Mouse (Mus musculus) intestine, embryonic 15.5 days (tissue): Measurements from ENCODE around the gene Iqgap2. TPM values are rescaled to one million over a fixed set of nuclear protein-coding genes. Genes with fewer than 3 reads are reported as not detected.

Experiments used
- ATAC-seq: fragments of 200-750 bp; cut with Nextera tagmentation; 2 replicates; pipeline ENCODE4 v1.8.0; 2017; ENCODE audit warnings: moderate TSS enrichment, moderate library complexity
- H3K27ac ChIP-seq: fragments of 300-500 bp; sonication (generic); 2 replicates; pipeline ENCODE4 v1.5.1; 2015; ENCODE audit warnings: mild to moderate bottlenecking, inconsistent platforms
- H3K27me3 ChIP-seq: fragments of 300-500 bp; sonication (generic); replicated peaks from 2 replicates; pipeline ENCODE4 v1.6.1; 2015; ENCODE audit warnings: inconsistent platforms
- H3K36me3 ChIP-seq: fragments of 300-500 bp; sonication (generic); 2 replicates; pipeline ENCODE4 v1.6.1; 2015; ENCODE audit warnings: inconsistent platforms
- H3K4me1 ChIP-seq: fragments of 300-500 bp; sonication (generic); replicated peaks from 2 replicates; pipeline ENCODE4 v1.6.1; 2015; ENCODE audit warnings: inconsistent platforms
- H3K4me2 ChIP-seq: fragments of 300-500 bp; sonication (generic); replicated peaks from 2 replicates; pipeline ENCODE4 v1.6.1; 2015; ENCODE audit warnings: mild to moderate bottlenecking, inconsistent platforms
- H3K4me3 ChIP-seq: fragments of 300-500 bp; sonication (generic); replicated peaks from 2 replicates; pipeline ENCODE4 v1.5.1; 2015; ENCODE audit warnings: inconsistent platforms
- H3K9ac ChIP-seq: fragments of 300-500 bp; sonication (generic); 2 replicates; pipeline ENCODE4 v1.6.1; 2015; ENCODE audit warnings: inconsistent platforms
- H3K9me3 ChIP-seq: fragments of 300-500 bp; sonication (generic); 2 replicates; pipeline ENCODE4 v1.6.1; 2016; ENCODE audit warnings: inconsistent platforms
- WGBS: fragments of 180-500 bp; shearing (Covaris S2); methylation state at CpG from one replicate; pipeline ENCODE4 v1.1.7; 2015; 5-methylcytosine and 5-hydroxymethylcytosine counted together
- polyA plus RNA-seq: library from polyadenylated mRNA; unstranded; fragments of >200 nt; fragmentation: Nextera tagmentation; extraction: Ambion mirVana; gene quantifications from 2 replicates; pipeline ENCODE4 v1.2.1, GENCODE M21; 2015

Gene Iqgap2
- polyA plus RNA-seq = 27.3 and 28.6 TPM in 2 replicates

DNA sequence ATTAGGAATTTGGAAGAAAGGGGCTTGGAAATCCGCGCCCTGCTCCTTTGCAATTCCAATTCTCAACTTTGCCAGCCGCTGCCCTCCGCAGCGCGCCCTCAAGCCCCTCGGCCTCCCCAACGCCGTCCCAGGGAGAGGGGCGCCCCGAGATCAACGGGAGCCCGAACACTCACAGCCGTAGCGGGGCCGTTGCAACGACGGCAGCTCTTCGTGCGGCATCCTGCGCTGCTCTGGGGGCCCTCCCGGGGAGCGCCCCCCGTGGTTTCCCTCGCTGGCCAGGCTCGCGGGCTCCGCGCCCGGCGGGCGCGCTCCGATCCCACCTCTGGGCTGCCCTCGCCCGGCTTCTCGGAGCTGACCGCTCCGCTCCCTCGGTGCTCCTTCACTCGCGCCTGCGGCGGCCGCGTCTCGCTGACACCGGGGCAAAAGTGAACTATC, at the start of gene Iqgap2:
Iqgap2 (minus strand) TSS at position 432 of the 435 bp plus-strand sequence.
- Histone ChIP-seq H3K9me3 (no peaks in the 10 kb centered on the region), H3K4me1 (peaks cover 12% of the 10 kb centered on the region; the same call in 1 of the 2 replicates), H3K27ac (peak within 1 kb of the TSS; percentile 81), H3K36me3 (no peaks in the 10 kb centered on the region), H3K9ac (peak within 1 kb of the TSS; percentile 83), H3K4me3 (peak within 1 kb of the TSS; percentile 80), H3K4me2 (peak within 1 kb of the TSS; percentile 95), H3K27me3 (no peaks in the 10 kb centered on the region)
- under 1% methylated on average over 48 of the region's 48 CpGs for WGBS
- peak; percentile 79 for ATAC-seq

DNA sequence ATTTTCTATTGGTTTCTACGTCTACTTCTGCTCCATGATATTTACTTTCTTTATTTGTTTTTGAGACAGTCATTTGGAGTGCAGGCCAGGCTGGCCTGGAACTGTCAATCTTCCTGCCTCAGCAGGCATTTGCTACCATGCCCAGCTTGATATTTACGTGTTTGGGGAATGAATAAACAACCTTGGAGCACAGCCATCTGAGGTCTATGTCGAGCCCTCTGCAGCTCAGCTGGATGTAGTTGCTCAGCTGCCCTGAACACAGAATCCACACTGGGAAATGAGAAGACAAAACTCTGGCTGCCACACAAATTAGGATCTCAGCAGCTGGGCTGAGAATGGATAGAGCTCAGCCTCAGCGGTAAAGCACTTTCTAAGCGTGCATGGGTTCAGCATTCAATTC, 49.1 kb upstream of the Iqgap2 start:
- WGBS = 60% methylated on average over 5 of the region's 5 CpGs
- H3K4me2 ChIP-seq = no peak overlapping the region
- no peak overlapping the region for H3K9ac ChIP-seq

DNA sequence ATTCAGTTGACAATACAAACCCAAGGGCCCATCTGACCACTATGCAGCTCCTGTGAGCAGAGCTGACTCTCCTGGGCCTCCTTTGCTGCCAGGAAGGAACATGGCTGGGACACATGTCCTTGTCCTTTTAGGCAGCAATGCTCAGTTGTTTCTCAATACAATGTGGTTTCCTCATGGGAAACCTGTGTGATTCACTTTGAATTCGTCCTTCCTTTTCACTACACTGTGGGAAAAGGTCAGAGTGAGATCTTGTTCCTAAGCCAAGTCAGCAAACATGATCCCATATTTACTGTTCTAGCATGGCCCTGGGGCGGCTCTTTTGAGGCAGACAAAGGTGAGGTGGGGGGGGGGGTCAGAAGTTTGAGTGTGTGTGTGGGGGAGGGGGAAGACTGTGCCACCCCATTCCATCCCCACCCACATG, 32.5 kb upstream of the Iqgap2 start:
- no peak for ATAC-seq
- no peak overlapping the region for H3K9ac ChIP-seq
- no peak overlapping the region for H3K27ac ChIP-seq
- H3K36me3 ChIP-seq = no peaks in the 10 kb centered on the region
- no peaks in the 10 kb centered on the region for H3K27me3 ChIP-seq
- H3K4me3 ChIP-seq = no peak overlapping the region
- H3K9me3 ChIP-seq = no peaks in the 10 kb centered on the region
- no peak overlapping the region for H3K4me2 ChIP-seq
- 61% methylated on average over 2 of the region's 2 CpGs for WGBS
- no peaks in the 10 kb centered on the region for H3K4me1 ChIP-seq

More for the DNA sequence above, 49.1 kb upstream of the Iqgap2 start:
- H3K36me3 ChIP-seq = no peaks in the 10 kb centered on the region
- no peaks in the 10 kb centered on the region for H3K4me1 ChIP-seq
- no peak overlapping the region for H3K27ac ChIP-seq
- no peak for ATAC-seq
- no peaks in the 10 kb centered on the region for H3K27me3 ChIP-seq
- no peak overlapping the region for H3K4me3 ChIP-seq
- no peaks in the 10 kb centered on the region for H3K9me3 ChIP-seq

DNA sequence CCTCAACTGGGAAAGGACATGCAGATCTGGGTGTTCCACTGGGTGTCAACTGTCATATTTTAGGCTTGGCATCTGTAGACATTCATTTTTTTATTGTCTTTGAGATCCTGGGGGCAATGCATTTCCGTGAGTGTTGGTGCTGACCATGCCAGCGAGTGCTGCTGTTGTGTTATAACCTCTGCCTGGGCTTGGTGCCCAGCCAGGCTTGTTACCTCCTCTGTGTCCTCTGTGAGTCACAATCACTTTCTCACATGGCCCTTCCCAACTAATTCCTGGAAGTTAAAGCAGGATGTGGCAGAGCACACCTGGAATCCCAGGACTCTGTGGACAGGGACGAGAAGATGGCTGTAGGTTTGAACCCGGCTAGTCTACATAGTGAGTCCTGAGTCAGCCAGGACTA, 30.9 kb upstream of the Iqgap2 start:
- ATAC-seq = no peak
- no peaks in the 10 kb centered on the region for H3K36me3 ChIP-seq
- no peak overlapping the region for H3K4me3 ChIP-seq
- no peaks in the 10 kb centered on the region for H3K4me1 ChIP-seq
- no peak overlapping the region for H3K9ac ChIP-seq
- WGBS = 97% methylated on average over 4 of the region's 4 CpGs
- no peak overlapping the region for H3K4me2 ChIP-seq
- no peak overlapping the region for H3K27ac ChIP-seq
- no peaks in the 10 kb centered on the region for H3K9me3 ChIP-seq
- no peaks in the 10 kb centered on the region for H3K27me3 ChIP-seq

DNA sequence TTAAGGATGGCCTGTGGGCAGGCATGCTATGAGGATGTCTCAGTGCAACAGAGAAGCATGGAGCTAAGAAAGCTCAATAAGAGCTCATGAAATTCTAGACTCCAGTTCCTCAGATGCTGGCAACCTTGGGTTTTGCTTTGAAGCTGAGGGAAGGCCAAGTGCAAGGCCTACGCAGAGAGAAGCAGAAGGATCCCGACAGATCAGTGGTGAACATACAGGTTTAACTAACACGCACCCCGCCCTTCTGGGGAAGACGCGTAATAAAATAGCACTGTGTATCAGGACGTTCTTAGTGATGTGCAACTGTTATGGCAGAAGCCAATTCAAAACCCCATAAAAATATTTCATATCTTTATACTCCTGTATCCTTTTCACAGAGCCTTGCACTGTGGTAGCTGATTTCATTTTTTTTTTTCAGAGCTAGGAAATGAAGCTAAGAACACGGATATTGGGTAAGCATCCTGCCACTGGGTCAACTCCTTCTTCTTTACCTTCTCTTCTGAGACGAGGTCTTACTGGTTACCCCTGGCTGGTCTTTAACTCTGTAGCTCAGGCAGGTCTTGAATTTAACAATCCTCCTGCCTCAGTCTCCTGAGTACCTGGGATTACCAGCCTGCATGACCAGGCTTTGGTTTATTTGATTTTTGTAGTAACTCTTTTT, 27.0 kb upstream of the Iqgap2 start:
- ATAC-seq = no peak

DNA sequence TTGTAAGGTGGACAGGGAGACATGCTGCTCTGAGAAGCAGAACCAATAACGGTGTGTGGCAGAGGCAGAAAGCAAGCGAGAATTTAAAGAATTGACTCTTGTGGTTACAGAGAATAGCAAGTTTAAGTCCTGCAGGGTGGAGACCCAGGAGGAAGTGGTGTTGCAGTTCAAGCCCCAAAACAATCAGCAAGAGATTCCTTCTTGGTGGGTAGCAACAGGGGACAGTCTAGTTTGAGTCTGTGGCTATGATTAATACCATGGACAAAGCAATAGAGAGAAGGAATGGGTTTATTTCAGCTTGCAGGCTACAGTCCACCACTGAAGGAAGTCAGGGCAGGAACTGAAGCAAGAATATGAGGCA, 21.3 kb upstream of the Iqgap2 start:
- Histone ChIP-seq H3K27me3 (no peaks in the 10 kb centered on the region), H3K4me3 (no peak overlapping the region), H3K9me3 (no peaks in the 10 kb centered on the region), H3K4me1 (no peaks in the 10 kb centered on the region), H3K36me3 (no peaks in the 10 kb centered on the region), H3K27ac (no peak overlapping the region), H3K9ac (no peak overlapping the region), H3K4me2 (no peak overlapping the region)
- ATAC-seq = no peak
- 80% methylated on average over 2 of the region's 2 CpGs for WGBS

More for the DNA sequence above, 27.0 kb upstream of the Iqgap2 start:
- Histone ChIP-seq H3K27me3 (no peaks in the 10 kb centered on the region), H3K36me3 (no peaks in the 10 kb centered on the region), H3K4me3 (no peak overlapping the region), H3K4me2 (no peak overlapping the region), H3K27ac (no peak overlapping the region), H3K9me3 (no peaks in the 10 kb centered on the region), H3K4me1 (no peaks in the 10 kb centered on the region), H3K9ac (no peak overlapping the region)
- 86% methylated on average over 9 of the region's 9 CpGs for WGBS

DNA sequence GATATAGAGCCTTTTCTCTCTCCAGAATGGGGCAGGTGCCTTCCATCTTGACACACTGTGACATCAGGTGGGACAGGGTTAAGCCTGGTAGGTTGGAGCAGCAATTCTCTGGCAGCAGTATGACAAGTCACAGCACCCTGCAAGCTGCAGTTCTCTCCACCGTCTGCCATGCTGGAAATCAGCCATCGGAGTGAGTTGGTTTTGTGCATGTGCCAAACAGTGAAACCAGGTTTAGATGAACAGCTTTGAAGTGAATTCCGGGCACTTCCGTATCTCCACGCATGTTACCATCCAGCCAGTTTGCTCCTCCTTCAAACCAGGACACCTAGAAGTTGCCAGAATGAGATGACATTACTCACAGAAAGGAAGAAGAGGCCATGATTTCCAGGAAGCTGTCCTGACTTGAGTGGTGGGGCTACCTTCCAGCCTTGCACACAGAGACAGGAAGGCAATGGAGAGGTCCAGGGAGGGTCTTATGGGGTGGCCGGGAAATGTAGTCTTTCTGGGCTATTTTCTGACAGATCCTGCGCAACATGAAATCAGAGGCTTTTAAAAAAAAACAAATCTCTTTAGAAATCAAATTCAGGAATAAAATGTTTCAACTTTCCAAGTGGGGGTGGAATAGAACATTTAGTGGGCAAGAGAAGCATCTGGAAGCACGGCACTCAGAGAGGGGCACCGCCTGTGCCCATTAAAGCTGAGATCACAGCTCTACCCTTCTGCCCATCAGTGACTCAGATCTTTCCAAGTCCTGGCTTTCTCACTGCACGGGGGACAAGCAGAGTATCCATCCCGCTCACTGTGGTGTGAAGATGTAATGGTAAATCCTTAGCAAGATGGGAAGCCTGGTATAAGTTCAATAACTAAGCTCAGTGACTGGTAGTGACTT, 20.7 kb upstream of the Iqgap2 start:
- no peak overlapping the region for H3K9ac ChIP-seq
- H3K9me3 ChIP-seq = no peaks in the 10 kb centered on the region
- no peak overlapping the region for H3K4me2 ChIP-seq
- H3K27ac ChIP-seq = no peak overlapping the region
- H3K4me1 ChIP-seq = no peaks in the 10 kb centered on the region
- no peak overlapping the region for H3K4me3 ChIP-seq
- no peak for ATAC-seq
- H3K27me3 ChIP-seq = no peaks in the 10 kb centered on the region
- no peaks in the 10 kb centered on the region for H3K36me3 ChIP-seq
- WGBS = 80% methylated on average over 11 of the region's 11 CpGs

DNA sequence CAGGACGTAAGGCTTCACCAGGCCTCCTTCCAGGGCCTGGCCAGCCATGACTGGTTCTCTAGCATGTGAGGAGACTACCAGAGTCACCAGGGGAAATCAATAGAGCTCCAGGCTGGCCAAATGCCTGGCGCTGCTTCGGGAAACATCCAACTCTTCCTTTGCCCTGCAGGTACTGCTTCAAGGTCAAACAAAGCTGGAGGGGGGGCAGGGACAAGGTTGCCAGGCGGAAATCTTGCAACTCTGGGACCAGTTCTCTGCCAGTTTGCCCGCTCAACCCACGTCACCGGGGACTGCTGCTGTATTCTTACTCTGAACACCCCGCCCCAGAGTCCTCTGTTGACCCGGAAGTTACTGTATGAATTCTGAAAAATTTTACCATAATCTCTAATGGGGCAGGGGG, 18.5 kb upstream of the Iqgap2 start:
- Histone ChIP-seq H3K27me3 (no peaks in the 10 kb centered on the region), H3K9me3 (no peaks in the 10 kb centered on the region), H3K4me3 (no peak overlapping the region), H3K9ac (no peak overlapping the region), H3K4me1 (no peaks in the 10 kb centered on the region), H3K36me3 (no peaks in the 10 kb centered on the region), H3K27ac (no peak overlapping the region), H3K4me2 (no peak overlapping the region)
- 70% methylated on average over 9 of the region's 9 CpGs for WGBS
- ATAC-seq = no peak

DNA sequence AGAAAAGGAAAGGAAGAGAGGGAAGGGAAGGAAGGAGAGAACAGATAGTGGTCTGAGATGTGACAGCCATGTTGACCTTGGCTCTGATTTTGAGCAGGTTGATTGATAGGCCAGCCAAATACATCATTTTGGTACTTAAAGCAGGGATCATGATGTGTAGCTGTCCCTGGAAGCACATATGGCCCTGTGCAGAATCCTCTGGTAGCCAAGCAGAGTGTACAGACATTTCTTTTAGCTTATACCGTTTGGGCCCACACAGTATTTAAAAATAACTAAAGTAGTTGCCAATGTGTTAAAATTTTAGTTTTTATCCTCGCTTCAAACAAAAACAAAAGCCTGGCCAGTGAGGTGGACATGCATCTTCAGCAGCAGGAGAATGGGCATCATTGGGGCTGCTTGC, 17.5 kb upstream of the Iqgap2 start:
- H3K27ac ChIP-seq = no peak overlapping the region
- H3K4me3 ChIP-seq = no peak overlapping the region
- ATAC-seq = no peak
- H3K27me3 ChIP-seq = no peaks in the 10 kb centered on the region
- H3K9ac ChIP-seq = no peak overlapping the region
- H3K36me3 ChIP-seq = no peaks in the 10 kb centered on the region
- WGBS = 76% methylated on average over 2 of the region's 2 CpGs
- H3K9me3 ChIP-seq = no peaks in the 10 kb centered on the region
- H3K4me1 ChIP-seq = no peaks in the 10 kb centered on the region
- no peak overlapping the region for H3K4me2 ChIP-seq

DNA sequence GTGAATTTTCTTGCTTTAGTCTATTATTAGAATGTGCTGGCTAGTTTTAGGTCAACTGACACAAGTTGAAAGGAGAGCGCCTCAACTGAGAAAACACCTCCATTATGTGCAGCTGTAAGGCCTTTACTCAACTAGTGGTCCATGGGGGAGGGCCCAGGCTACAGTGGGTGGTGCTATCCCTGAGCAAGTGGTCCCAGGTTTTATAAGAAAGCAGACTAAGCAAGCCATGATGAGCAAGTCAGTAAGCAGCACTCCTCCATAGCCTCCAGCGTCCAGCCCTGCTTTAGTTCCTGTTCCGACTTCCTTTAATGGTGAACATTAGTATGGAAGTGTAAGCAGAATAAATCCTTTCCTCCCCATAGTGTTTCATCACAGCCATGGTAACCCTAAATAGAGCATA, 11.0 kb upstream of the Iqgap2 start:
- no peak overlapping the region for H3K27ac ChIP-seq
- WGBS = 93% methylated on average over 3 of the region's 3 CpGs

DNA sequence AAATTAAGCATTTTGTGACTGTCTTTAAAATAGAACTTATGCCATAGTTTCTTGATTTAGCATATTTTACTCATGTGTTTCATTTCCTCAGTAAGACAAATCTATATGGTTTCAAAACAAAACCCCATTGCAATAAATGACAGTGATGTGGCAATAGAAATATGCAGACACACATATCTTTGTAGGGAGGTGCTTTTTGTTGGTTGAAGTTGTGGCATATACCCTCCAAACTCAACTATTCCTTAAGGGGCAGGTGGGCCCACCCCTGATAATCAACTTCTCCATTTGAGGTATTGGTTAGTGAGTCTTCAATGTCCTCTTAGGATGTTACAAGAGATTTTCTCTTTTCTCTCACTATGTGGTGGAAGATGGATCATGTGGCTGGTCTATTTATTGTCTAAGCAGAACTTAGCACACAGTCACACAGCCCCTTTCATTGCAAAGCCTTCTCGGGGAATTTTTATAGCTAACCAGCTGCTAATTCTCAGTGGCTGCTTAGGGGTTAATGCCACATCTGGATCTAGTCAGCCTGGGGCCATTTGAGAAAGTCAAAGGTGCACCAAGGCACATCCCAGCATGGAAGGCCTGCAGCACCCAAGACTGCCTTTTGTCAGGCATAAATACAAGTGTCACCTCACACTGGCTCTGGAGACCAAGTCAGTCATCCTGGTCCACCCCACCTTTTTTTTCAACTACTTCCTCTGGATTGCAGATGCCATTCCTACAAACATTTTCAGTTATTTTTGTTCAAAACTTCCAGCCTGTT, 8.3 kb upstream of the Iqgap2 start:
- WGBS = 51% methylated on average over 1 of the region's 1 CpGs
- no peak overlapping the region for H3K4me2 ChIP-seq
- no peak overlapping the region for H3K4me3 ChIP-seq
- no peak for ATAC-seq
- H3K27ac ChIP-seq = no peak overlapping the region
- H3K9ac ChIP-seq = no peak overlapping the region
- no peaks in the 10 kb centered on the region for H3K36me3 ChIP-seq
- H3K27me3 ChIP-seq = no peaks in the 10 kb centered on the region
- H3K4me1 ChIP-seq = no peaks in the 10 kb centered on the region
- H3K9me3 ChIP-seq = no peaks in the 10 kb centered on the region

More for the DNA sequence above, 11.0 kb upstream of the Iqgap2 start:
- no peaks in the 10 kb centered on the region for H3K27me3 ChIP-seq
- no peaks in the 10 kb centered on the region for H3K36me3 ChIP-seq
- no peak overlapping the region for H3K4me3 ChIP-seq
- H3K9ac ChIP-seq = no peak overlapping the region
- no peak for ATAC-seq
- H3K4me1 ChIP-seq = no peaks in the 10 kb centered on the region
- H3K4me2 ChIP-seq = no peak overlapping the region
- H3K9me3 ChIP-seq = no peaks in the 10 kb centered on the region

DNA sequence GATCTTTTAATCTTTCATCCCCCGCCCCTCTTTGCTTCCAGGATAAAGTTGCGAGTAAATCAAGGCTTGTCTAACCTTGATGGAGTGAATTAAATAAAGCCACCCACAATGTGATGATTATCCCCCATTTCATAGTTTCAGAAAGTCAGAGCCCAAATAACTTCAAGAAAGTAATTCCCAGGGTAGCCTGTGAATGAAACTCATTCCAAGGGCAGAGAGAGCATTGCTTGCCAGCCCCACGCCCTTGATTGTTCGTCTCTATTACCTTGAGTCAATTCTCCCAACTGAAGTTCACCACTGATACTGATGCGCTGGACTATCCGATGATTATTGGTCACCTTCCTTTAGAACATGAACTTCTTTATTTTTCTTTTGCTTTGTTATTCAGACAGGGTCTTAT, 4.8 kb upstream of the Iqgap2 start:
- no peak for ATAC-seq
- H3K4me1 ChIP-seq = 0 out of 2 replicates have a peak, but pooled peaks cover 4% of the 10 kb centered on the region
- no peaks in the 10 kb centered on the region for H3K27me3 ChIP-seq
- H3K27ac ChIP-seq = no peak overlapping the region
- no peak overlapping the region for H3K9ac ChIP-seq
- no peaks in the 10 kb centered on the region for H3K9me3 ChIP-seq
- no peak overlapping the region for H3K4me3 ChIP-seq
- no peaks in the 10 kb centered on the region for H3K36me3 ChIP-seq
- no peak overlapping the region for H3K4me2 ChIP-seq
- WGBS = 88% methylated on average over 6 of the region's 6 CpGs
